In the genomic region with DNA sequence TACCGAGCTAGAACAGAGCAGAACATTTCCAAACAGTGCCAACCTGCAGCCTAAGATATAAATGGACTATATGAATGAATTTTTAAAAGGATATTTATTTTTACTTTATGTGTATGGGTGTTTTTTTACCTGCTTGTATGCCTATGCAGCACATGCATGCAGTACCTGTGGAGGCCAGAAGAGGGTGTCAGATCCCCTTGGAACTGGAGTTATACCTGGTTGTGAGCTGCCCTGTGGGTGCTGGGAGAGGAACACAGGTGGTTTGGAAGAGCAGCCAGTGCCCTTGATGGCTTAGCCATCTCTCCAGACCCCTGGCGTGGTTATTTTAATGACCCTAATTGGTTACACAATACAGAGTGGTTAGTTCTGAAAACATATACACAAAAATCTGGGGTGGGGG, we compare ENCODE assay signal across 11 mouse cellular contexts.
DNase-seq lines count a peak whose midpoint lies in the region; TF ChIP-seq lines count a peak whose summit lies in the region.
"Had no signal": no experiment of that assay in that cellular context is flagged by ENCODE, and none has a peak within 500 bp of the region (broad histone marks: within the 10 kb centered on the region; RNA-seq: fewer than 3 reads in every experiment).

No protein-coding gene starts in this region.

- no peak overlapping the region for H3K27ac ChIP-seq in kidney, adult 2 months (ENCODE audit: insufficient read depth, low read depth, low read length)
- H3K27ac ChIP-seq in spleen, adult 2 months (ENCODE audit: insufficient read depth, low read length), result no peak overlapping the region
- H3K27ac ChIP-seq: heart, embryonic 15.5 days; intestine, embryonic 15.5 days; lung, embryonic 15.5 days had no signal

- peak; percentile 41; the same call in 1 of the 2 replicates for TF ChIP-seq CTCF in kidney, adult 2 months (conservative IDR thresholded peaks at IDR 0.05; ENCODE audit: insufficient read depth, insufficient read length, low read depth, low read length)
- TF ChIP-seq CTCF in spleen, adult 2 months (IDR thresholded peaks at IDR 0.05; ENCODE audit: extremely low read depth, insufficient read depth, insufficient read length, insufficient replicate concordance), result peak; percentile 9; the same call in 1 of the 2 replicates

- H3K36me3 ChIP-seq in kidney, adult 2 months (ENCODE audit: control insufficient read depth, insufficient read depth, low read length), result no peaks in the 10 kb centered on the region
- H3K36me3 ChIP-seq in spleen, adult 2 months (ENCODE audit: control insufficient read depth, insufficient read depth, low read length), result no peaks in the 10 kb centered on the region
- H3K36me3 ChIP-seq: heart, embryonic 15.5 days; intestine, embryonic 15.5 days; lung, embryonic 15.5 days had no signal

- H3K27me3 ChIP-seq in kidney, adult 2 months (replicated peaks; ENCODE audit: control insufficient read depth, insufficient read depth, low read length), result no peaks in the 10 kb centered on the region
- H3K27me3 ChIP-seq in spleen, adult 2 months (ENCODE audit: control insufficient read depth, insufficient read depth, low read length), result no peaks in the 10 kb centered on the region
- H3K27me3 ChIP-seq: heart, embryonic 15.5 days; intestine, embryonic 15.5 days; lung, embryonic 15.5 days had no signal

- 90% methylated on average over 2 of the region's 2 CpGs for WGBS in kidney, adult 2 months
- WGBS in spleen, adult 2 months, result 94% methylated on average over 2 of the region's 2 CpGs

- DNase-seq in kidney, adult 2 months, result no peak
- DNase-seq in kidney, adult 11 months, result no peak
- DNase-seq in spleen, adult 2 months (ENCODE audit: low read depth in 1 of 2, low spot score in 2 of 2), result no peak
- no peak for DNase-seq in spleen, adult 12 weeks (ENCODE audit: low spot score)
- peak; percentile 76 for DNase-seq in ZHBTc4 (ENCODE audit: low read depth, low spot score)
- peak; percentile 51 for DNase-seq in thymus, postnatal 4 days
- no peak for DNase-seq in adrenal gland, postnatal 14 days
- DNase-seq: cerebellum, postnatal 36 days had no signal

- no peak overlapping the region for H3K4me3 ChIP-seq in kidney, adult 2 months (ENCODE audit: insufficient read depth, low read depth, low read length)
- H3K4me3 ChIP-seq in spleen, adult 2 months (ENCODE audit: extremely low read depth, insufficient read depth, insufficient read length), result no peak overlapping the region
- H3K4me3 ChIP-seq: heart, embryonic 15.5 days; intestine, embryonic 15.5 days; lung, embryonic 15.5 days had no signal

- H3K4me1 ChIP-seq in kidney, adult 2 months (ENCODE audit: control insufficient read depth, insufficient read depth, low read length), result no peaks in the 10 kb centered on the region
- H3K4me1 ChIP-seq in spleen, adult 2 months (ENCODE audit: control insufficient read depth, insufficient read depth, insufficient read length), result peaks cover 5% of the 10 kb centered on the region
- H3K4me1 ChIP-seq: heart, embryonic 15.5 days; lung, embryonic 15.5 days had no signal

- no peak for TF ChIP-seq POLR2A in kidney, adult 2 months (IDR thresholded peaks at IDR 0.05; ENCODE audit: low read depth, low read length)
- TF ChIP-seq POLR2A in spleen, adult 2 months (IDR thresholded peaks at IDR 0.05; ENCODE audit: low read depth, low read length), result no peak

Comparison
In these comparisons a context has a peak if more than half of its experiments do, and no peak if none do; other contexts are left out.
1. DNase-seq: peak in ZHBTc4 (single experiment) and thymus, postnatal 4 days (single experiment); none in kidney, adult 2 months (single experiment), kidney, adult 11 months (single experiment), spleen, adult 2 months (0 of 2), spleen, adult 12 weeks (single experiment) and adrenal gland, postnatal 14 days (single experiment).